Mouse (Mus musculus): ENCODE results near the gene Uts2r.

DNA sequence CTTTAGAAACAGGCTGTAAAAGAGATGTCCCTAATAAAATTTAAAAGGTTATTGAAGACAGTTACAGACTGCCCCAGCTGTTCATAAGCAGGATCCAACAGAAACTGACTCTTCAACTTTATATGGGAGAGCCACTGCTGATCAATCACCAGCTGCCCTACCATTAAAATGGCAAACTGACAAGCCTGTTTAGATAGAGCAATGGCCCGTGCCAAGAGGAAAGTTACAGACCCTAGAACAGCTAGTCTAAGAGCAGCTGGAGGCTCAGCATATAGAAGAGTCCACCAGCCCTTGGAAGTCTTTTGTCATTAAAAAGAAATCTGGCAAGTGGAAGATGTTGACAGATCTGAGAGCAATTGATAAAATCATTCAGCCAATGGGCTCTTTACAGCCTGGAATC lies 25.5 kb upstream of the Uts2r start:
- TF ChIP-seq CTCF (IDR thresholded peaks at IDR 0.05; ENCODE audit: extremely low read depth, insufficient read depth, low read length), result no peak
- TF ChIP-seq POLR2A (IDR thresholded peaks at IDR 0.05; ENCODE audit: extremely low read depth, insufficient read depth, low read length), result no peak
